Mouse (Mus musculus) layer of hippocampus, adult 2 months (tissue): ENCODE results near the gene Prim2. TPM values are rescaled to one million over a fixed set of nuclear protein-coding genes. Genes with fewer than 3 reads are reported as not detected.
A peak's percentile ranks its signal among the peaks of the same experiment; 100 is the strongest.

Experiments used
- DNase-seq, 2 experiments: peaks; one replicate each; pipeline ENCODE4 v3.0.0; 2022; ENCODE audit warnings: low spot score in 2 of 2
- H3K27ac ChIP-seq: fragments of 200-600 bp; 2 replicates; pipeline ENCODE4 v1.8.1; 2022
- H3K4me3 ChIP-seq: fragments of 200-600 bp; 2 replicates; pipeline ENCODE4 v1.8.1; 2022; ENCODE audit warnings: mild to moderate bottlenecking
- CTCF ChIP-seq: fragments of 200-600 bp; conservative IDR thresholded peaks from 2 replicates; pipeline ENCODE4 v1.8.1; 2022; ENCODE audit warnings: antibody characterized with exemption, mild to moderate bottlenecking, moderate library complexity
- total RNA-seq, 2 experiments: library from RNA; stranded (reverse); gene quantifications; 2 replicates each; pipeline ENCODE4 v1.2.3; 2021

The Prim2 gene
- total RNA-seq, 2 experiments from 2014 or later = 5.5 to 5.8 TPM

DNA sequence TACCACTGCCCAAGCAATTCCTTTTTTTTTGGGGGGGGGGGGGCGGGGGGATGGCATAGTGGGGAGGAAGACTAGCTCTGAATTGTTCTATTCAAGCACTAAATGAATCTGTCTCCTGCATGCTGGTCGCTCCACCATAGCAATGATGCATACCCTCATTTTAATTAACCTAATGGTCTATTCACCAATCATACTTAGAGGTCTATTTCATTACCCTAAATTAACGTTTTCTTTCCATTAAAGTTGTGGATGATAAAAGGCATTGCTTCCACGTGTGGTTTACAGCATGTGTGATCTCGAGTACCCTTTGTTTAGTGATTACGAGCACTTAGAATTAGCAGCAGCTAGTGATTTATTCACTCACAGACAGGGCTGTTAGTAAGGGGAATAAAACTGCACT is 81.0 kb downstream of the Prim2 start:
- DNase-seq = no peak
- TF ChIP-seq CTCF = no peak
- Histone ChIP-seq H3K4me3 (no peak overlapping the region), H3K27ac (no peak overlapping the region)

DNA sequence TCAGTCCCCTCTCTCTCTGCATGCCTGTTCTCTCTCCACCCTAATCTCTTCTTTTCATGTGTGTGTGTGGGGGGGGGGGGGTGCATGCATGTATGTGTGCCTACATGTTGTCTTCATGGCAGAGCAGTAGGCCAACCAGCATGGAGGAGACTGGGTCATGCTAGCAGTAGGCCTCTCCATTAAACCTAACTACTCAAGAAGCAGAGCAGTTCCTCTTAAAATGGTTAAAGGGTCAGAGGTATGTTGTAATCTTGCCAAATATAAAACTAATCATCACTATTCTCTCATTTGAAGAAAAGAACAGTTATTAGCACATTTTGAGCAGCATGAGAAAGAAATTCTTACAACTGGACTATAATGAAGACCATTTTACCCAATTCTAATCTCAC is 85.0 kb downstream of the Prim2 start:
- Histone ChIP-seq H3K27ac (no peak overlapping the region), H3K4me3 (no peak overlapping the region)
- no peak for TF ChIP-seq CTCF
- DNase-seq = no peak

DNA sequence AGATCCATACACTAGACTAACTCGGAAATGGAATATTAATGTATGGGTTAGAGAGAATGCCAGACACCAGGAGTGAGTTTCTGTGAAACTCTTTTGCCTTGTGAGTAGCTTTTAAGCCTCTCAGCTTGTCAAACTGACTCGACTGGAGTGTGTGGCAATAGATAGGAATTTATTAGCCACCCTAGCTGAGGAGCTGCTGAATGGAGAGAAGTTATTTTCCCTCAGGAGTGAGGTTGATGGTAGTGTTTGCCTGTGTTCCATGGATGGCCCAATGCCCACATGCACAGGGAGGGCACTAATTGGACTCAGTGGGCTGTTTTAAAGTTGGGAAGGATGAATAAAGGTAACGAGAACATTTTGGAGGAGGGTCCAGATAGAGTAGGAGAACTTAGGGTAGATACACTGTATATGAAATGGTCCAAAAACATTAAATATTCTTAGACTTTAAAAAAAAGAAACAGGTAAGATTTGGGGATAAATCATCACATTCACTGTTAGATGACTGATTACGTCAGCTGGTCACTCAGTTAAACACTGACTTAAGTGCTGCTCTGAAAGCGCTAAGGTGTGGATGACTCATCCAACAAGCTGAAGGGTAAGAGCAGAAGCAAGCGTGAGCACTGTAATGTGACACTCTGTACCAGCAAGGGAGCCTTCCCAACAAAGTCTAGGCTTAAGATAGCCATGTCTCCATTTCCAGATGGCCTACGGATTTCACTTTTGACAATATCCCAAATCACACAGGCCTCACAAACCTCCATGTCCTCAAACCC is 85.6 kb downstream of the Prim2 start:
- no peak for DNase-seq
- TF ChIP-seq CTCF = no peak

DNA sequence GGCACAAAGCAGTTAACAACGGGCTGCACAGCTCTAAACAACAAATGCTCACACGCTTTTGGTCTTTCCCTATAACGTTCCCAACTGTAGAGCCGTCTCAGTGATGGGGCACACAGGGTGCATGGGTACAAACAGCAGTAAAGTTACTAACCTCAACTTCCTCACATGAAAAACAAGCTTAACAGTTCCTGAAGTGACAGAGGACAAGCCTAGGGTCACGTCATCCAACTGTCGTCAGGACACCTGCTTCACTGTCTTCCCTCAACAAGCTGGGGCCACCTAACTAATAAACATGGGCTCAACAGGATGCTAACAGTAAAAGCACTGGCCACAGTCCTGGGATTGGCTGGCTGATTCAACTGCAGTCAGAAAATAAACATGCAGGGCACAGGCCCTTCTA is 91.0 kb downstream of the Prim2 start:
- no peak for TF ChIP-seq CTCF
- no peak overlapping the region for H3K27ac ChIP-seq
- DNase-seq = no peak
- H3K4me3 ChIP-seq = no peak overlapping the region

More for the DNA sequence above, 85.6 kb downstream of the Prim2 start:
- Histone ChIP-seq H3K4me3 (no peak overlapping the region), H3K27ac (no peak overlapping the region)

DNA sequence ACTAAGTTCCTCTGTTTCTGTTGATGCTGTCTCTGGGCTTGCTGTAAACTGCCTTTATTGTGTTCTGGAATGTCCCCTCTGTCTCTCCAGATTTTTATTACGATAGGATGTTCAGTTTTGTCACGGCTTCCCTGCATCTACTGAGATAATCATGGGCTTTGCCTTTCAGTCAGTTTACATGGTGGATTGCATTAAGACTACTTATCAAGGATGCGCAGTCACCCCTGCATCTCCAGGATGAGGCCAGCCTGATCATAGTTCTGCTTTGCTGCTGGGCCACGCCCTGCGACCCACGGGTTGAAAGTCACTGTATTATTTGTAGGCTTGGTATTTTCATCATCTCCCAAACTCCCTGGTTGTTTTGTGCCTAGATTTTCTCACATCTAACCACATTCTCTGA is 95.1 kb downstream of the Prim2 start:
- no peak for TF ChIP-seq CTCF
- H3K27ac ChIP-seq = no peak overlapping the region
- H3K4me3 ChIP-seq = no peak overlapping the region
- DNase-seq = no peak

DNA sequence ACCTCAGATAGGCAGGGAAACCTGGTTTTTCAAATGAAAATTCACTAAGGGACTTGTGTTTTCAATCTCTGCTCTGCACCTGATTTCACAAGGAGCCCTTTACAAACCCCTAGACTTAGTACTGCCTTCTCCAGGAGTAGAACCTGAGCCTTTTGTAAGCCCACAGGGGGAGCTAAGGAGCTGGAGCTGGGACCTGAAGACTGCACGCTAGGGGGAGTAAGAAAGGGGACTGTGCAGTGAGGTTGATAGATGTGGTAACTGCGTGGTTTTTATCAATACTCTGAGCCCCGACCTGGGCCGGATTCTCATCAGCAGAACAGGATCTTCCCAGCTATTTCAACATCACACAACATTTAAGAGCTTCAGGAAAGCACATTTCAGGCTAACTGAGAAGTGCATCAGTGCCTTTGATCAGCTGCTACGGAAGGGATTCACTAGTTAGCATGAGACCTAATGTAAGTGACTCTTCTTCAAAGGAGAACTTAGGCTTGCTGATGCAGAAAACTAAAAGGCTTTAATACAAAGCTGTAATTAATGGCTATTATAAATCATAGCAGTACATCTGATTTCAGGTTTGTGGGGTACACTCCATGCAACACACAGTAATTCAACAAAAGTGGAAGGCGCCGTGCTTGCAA is 103.7 kb downstream of the Prim2 start:
- no peak overlapping the region for H3K4me3 ChIP-seq
- H3K27ac ChIP-seq = no peak overlapping the region
- no peak for DNase-seq
- peak; percentile 59 for TF ChIP-seq CTCF

DNA sequence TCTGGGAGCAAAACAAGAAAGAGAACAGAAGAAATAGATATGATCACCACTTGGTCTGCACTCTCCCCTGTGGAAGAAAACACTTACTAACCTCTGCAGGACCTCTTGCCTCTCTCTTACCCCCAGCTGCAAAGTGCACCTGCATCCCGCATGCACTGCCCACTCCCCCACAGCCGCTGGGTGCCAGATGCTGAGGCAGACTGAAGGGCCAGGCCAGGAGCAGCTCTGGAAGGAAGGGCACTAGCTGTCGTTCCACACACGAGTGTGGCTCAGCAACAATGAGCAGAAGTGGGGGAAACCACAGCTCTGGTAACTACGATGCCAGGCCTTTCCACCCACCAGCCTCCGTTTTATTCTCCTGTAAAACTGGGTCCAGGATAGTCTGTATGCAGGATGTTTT is 105.6 kb downstream of the Prim2 start:
- DNase-seq = no peak
- H3K27ac ChIP-seq = no peak overlapping the region
- no peak overlapping the region for H3K4me3 ChIP-seq
- no peak for TF ChIP-seq CTCF

DNA sequence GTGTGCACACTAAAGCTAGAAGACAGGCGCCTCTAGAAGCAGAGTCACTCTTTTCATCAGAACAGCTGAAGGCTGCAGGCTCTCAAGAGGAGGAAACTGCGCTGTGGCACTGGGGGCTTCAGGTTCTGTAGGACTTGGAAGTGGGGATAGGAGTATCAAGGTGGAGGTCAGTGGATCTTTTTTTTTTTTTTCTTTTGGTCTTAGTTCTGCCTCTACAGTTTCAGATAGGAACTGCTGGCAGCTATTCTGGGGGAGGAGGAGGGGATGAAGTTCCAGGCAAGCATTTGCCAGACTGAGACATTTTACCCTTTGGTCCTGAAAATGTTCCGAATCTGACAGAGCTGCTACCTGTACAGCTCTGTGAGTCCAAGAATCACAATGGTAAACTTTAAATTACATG is 106.0 kb downstream of the Prim2 start:
- peak; percentile 63 for TF ChIP-seq CTCF
- no peak overlapping the region for H3K27ac ChIP-seq
- no peak for DNase-seq
- H3K4me3 ChIP-seq = no peak overlapping the region

DNA sequence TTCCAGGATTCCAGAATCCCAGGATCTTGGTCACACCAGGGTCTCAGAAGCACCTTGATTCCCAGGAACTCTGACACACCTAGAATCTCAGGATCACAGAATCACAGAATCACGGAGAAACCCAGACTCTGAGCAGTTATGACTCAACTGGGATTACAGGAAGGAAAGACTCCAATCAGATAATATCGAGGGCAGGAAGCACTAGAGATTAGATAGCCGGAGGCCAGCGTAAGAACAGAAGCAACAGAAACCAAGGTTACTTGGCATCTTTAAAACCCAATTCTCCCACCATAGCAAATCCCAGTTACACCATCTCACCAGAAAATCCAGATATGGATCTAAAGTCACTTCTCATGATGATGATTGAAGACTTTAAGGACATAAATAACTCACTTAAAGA is 113.0 kb downstream of the Prim2 start:
- H3K4me3 ChIP-seq = no peak overlapping the region
- no peak for DNase-seq
- TF ChIP-seq CTCF = no peak
- no peak overlapping the region for H3K27ac ChIP-seq

DNA sequence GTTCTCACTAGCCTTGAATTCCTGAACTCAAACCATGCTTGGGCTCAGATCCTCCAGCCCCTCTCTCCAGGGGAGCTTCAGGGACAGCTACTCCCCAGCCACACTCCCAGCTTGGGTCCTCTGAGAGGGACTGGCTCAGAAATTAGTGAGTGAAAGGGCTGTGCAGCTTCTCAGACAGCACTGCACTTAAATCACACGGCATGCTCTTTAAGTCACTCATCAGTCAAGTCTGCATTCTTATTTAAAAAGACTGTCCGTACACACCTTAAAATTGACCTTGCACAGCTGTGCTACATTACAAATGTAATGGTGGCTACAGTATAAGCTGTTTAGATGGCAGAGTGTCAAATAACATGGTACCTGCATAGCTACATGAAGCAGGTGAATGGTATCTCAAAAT is 114.0 kb downstream of the Prim2 start:
- Histone ChIP-seq H3K27ac (no peak overlapping the region), H3K4me3 (no peak overlapping the region)
- DNase-seq = no peak
- TF ChIP-seq CTCF = no peak

DNA sequence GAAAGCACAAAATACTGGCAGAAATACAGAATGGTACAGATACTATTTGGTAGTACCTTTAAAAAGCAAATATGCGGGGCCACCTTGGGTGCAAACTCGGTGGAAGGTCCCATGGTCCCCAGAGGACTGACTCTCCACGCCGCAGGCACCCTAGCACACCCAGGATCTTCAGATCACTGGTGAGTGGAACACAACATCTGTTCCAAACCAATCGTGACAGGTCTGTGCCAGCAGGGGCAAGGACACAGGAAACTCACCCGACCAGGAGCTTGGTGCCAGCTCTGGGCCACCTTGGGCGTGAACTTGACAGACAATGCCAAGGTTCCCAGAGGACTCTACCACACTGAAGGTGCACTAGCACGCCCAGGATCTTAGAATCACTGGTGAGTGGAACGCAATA is 118.2 kb downstream of the Prim2 start:
- H3K4me3 ChIP-seq = no peak overlapping the region
- no peak for DNase-seq
- TF ChIP-seq CTCF = no peak
- H3K27ac ChIP-seq = no peak overlapping the region

DNA sequence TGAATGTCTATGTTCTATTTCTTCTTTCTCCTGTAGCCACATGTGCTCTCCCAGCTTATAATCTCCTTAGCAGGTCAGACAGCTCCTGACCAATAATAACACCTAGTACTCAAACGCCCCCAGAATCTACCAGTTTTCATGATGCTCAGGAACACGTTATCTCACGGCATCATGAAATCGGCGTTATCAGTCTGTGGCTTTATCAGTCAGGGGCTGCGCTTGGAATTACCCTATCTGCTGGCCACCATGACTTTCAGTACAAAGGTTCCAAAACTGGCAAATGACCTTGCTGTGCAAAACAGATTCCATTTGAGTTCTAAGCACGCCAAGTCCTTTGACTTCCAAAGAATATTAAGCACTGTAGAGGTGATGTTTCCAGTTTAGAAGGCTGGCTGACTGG is 127.9 kb downstream of the Prim2 start:
- no peak for DNase-seq
- no peak overlapping the region for H3K4me3 ChIP-seq
- TF ChIP-seq CTCF = no peak
- no peak overlapping the region for H3K27ac ChIP-seq

DNA sequence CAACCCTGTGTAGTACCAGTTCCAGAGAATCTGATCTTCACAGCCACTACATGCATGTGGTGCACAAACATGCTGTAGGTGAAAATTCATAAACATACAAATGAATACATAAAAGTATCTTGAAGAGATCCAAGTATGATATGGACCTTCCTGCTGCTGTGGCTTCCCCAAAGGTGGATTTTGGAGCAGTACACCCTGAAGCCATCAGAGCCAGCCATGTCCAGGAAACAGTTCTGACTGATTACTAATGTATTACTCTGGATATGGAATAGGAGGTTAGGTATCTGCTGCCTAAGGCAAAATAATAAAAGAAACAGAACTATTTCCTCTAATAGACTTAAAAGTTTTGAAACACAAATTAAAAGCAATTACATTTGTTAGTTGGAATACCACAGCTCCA is 131.6 kb downstream of the Prim2 start:
- Histone ChIP-seq H3K27ac (no peak overlapping the region), H3K4me3 (no peak overlapping the region)
- DNase-seq = no peak
- no peak for TF ChIP-seq CTCF

DNA sequence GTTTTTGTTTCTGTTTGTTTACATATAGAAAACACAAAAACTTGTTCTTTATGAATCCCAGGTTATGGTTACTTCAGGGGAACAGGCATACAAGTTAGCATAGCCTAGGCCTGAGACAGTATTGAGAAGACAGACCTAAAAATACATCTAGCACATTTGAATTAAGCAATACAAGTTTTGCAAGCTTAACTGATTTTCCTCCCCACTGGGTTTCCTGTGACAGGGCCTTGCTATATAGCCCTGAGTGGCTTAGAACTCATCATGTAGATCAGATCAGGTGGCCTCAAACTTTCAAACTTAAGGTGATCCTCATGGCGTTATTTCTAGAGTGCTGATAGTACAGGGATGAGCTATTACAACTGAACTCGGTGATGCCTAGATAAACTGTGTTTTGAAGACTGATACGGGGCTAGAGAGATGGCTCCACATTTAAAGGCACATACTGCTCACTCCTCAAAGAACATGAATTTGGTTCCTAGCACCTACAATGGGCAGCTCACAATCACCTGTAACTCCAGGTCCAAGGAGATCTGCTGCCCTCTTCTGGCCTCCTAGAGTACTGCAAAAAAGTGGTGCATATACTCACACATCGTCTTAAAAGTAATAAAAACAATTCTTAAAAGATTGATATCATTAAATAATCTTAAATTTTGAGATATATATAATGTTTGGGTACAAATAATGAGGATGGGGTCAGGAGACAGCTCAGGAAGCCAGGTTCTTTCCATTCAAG is 133.2 kb downstream of the Prim2 start:
- no peak for DNase-seq
- Histone ChIP-seq H3K4me3 (no peak overlapping the region), H3K27ac (no peak overlapping the region)
- TF ChIP-seq CTCF = peak; percentile 64
